Mouse (Mus musculus) embryo, embryonic 11.5 days (tissue): ENCODE results near the gene Gpr137c.

Experiments used
- DNase-seq: peaks from one replicate; pipeline ENCODE4 v3.0.0-alpha.2; 2012; ENCODE audit warnings: low read depth, low spot score

Gene Gpr137c

GRCm38 (mm10) chr14:45291608-45292007 is 72.1 kb downstream of the Gpr137c start:
- no peak for DNase-seq

- no peak for DNase-seq
Measured at GRCm38 (mm10) chr14:45303939-45304338, 84.4 kb downstream of the Gpr137c start.

GRCm38 (mm10) chr14:45304389-45304788 is 84.9 kb downstream of the Gpr137c start:
- DNase-seq = no peak

- no peak for DNase-seq
Measured at GRCm38 (mm10) chr14:45305852-45306251, 86.3 kb downstream of the Gpr137c start.

GRCm38 (mm10) chr14:45307630-45308328 is 88.3 kb downstream of the Gpr137c start:
- no peak for DNase-seq

- DNase-seq = no peak
Measured at GRCm38 (mm10) chr14:45309646-45310045, 90.1 kb downstream of the Gpr137c start.

GRCm38 (mm10) chr14:45310101-45310500 is 90.6 kb downstream of the Gpr137c start:
- no peak for DNase-seq

- no peak for DNase-seq
Measured at GRCm38 (mm10) chr14:45316927-45317326, 97.4 kb downstream of the Gpr137c start.

GRCm38 (mm10) chr14:45317921-45318411 is 98.4 kb downstream of the Gpr137c start:
- DNase-seq = peak; percentile 24

- DNase-seq = peak; percentile 67
Measured at GRCm38 (mm10) chr14:45318426-45319236, 99.1 kb downstream of the Gpr137c start, which contains the start of gene Ero1l. Gene Ero1l (minus strand): TSS chr14:45318771.

- no peak for DNase-seq
Measured at GRCm38 (mm10) chr14:45319237-45319610, 99.7 kb downstream of the Gpr137c start.

GRCm38 (mm10) chr14:45320111-45320510 is 100.6 kb downstream of the Gpr137c start:
- no peak for DNase-seq

- DNase-seq = no peak
Measured at GRCm38 (mm10) chr14:45321067-45321466, 101.5 kb downstream of the Gpr137c start.

- DNase-seq = no peak
Measured at GRCm38 (mm10) chr14:45321622-45322021, 102.1 kb downstream of the Gpr137c start.

- DNase-seq = no peak
Measured at GRCm38 (mm10) chr14:45322450-45322849, 102.9 kb downstream of the Gpr137c start.

GRCm38 (mm10) chr14:45323320-45323719 is 103.8 kb downstream of the Gpr137c start:
- no peak for DNase-seq

GRCm38 (mm10) chr14:45325471-45325870 is 106.0 kb downstream of the Gpr137c start:
- no peak for DNase-seq

GRCm38 (mm10) chr14:45328072-45328713 is 108.7 kb downstream of the Gpr137c start:
- DNase-seq = no peak

- DNase-seq = peak; percentile 19
Measured at GRCm38 (mm10) chr14:45329018-45329588, 109.6 kb downstream of the Gpr137c start.

- DNase-seq = peak; percentile 87
Measured at GRCm38 (mm10) chr14:45329589-45330181, 110.2 kb downstream of the Gpr137c start, which contains the start of gene Psmc6. Gene Psmc6 (plus strand): TSS chr14:45329788.
